Mouse (Mus musculus): Measurements from ENCODE around the gene Anp32e. TPM values are rescaled to one million over a fixed set of nuclear protein-coding genes. Genes with fewer than 3 reads are reported as not detected.
"Not testable (repeated sequence)": the region's sequence is repeated elsewhere in the genome, so short reads cannot be mapped to it uniquely, and the experiment has no call there.

Gene Anp32e
- polyA plus RNA-seq, 1 experiment from 2014 or later, result 405 TPM

GRCm38 (mm10) chr3:95950763-95951551, 21.9 kb downstream of the Anp32e start:
- 3% methylated on average over 49 of the region's 49 CpGs for WGBS
- no peaks in the 10 kb centered on the region for H3K9me3 ChIP-seq

GRCm38 (mm10) chr3:95951566-95951965, 22.5 kb downstream of the Anp32e start:
- not testable (repeated sequence) for H3K9me3 ChIP-seq; H3K36me3 ChIP-seq (replicated peaks); H3K27me3 ChIP-seq
- peak overlapping the region; percentile 66 for H3K9ac ChIP-seq
- peak overlapping the region; percentile 51 for H3K4me3 ChIP-seq (replicated peaks)
- H3K27ac ChIP-seq, result peak overlapping the region; percentile 99
- H3K4me2 ChIP-seq, result peak overlapping the region; percentile 71
- H3K4me1 ChIP-seq, result peaks cover 16% of the 10 kb centered on the region
- peak; percentile 24 for ATAC-seq (ENCODE audit: low FRiP score)
- 75% methylated on average over 12 of the region's 12 CpGs for WGBS

More at GRCm38 (mm10) chr3:95950763-95951551, 21.9 kb downstream of the Anp32e start:
- Histone ChIP-seq H3K9ac (peak overlapping the region; percentile 66), H3K27me3 (no peaks in the 10 kb centered on the region), H3K36me3 (replicated peaks) (peaks cover 15% of the 10 kb centered on the region), H3K4me2 (peak overlapping the region; percentile 71), H3K27ac (peak overlapping the region; percentile 99), H3K4me1 (peaks cover 16% of the 10 kb centered on the region), H3K4me3 (replicated peaks) (peak overlapping the region; percentile 51)
- ATAC-seq (ENCODE audit: low FRiP score), result peak; percentile 95

- H3K4me3 ChIP-seq (replicated peaks), result no peak overlapping the region
These were observed 24.0 kb downstream of the Anp32e start for GRCm38 (mm10) chr3:95953023-95953422.

GRCm38 (mm10) chr3:95953522-95953921, 24.5 kb downstream of the Anp32e start:
- Histone ChIP-seq H3K4me3 (replicated peaks) (no peak overlapping the region), H3K9ac (peak overlapping the region; percentile 17; the same call in 1 of the 2 replicates), H3K27ac (peak overlapping the region; percentile 73), H3K9me3 (no peaks in the 10 kb centered on the region), H3K4me1 (peaks cover 16% of the 10 kb centered on the region), H3K36me3 (replicated peaks) (peaks cover 7% of the 10 kb centered on the region; the same call in 1 of the 2 replicates), H3K4me2 (0 out of 2 replicates have a peak overlapping the region, but pooled peaks have one; percentile 0), H3K27me3 (no peaks in the 10 kb centered on the region)
- ATAC-seq (ENCODE audit: low FRiP score), result no peak
- WGBS, result 60% methylated on average over 3 of the region's 3 CpGs

More at GRCm38 (mm10) chr3:95953023-95953422, 24.0 kb downstream of the Anp32e start:
- H3K27ac ChIP-seq, result peak overlapping the region; percentile 73
- peak overlapping the region; percentile 17; the same call in 1 of the 2 replicates for H3K9ac ChIP-seq
- no peak for ATAC-seq (ENCODE audit: low FRiP score)
- H3K9me3 ChIP-seq, result no peaks in the 10 kb centered on the region
- no peaks in the 10 kb centered on the region for H3K27me3 ChIP-seq
- 0 out of 2 replicates have a peak overlapping the region, but pooled peaks have one; percentile 0 for H3K4me2 ChIP-seq
- peaks cover 8% of the 10 kb centered on the region for H3K36me3 ChIP-seq (replicated peaks)
- peaks cover 16% of the 10 kb centered on the region for H3K4me1 ChIP-seq

- peaks cover 16% of the 10 kb centered on the region for H3K4me1 ChIP-seq
- not testable (repeated sequence) for H3K4me3 ChIP-seq (replicated peaks); H3K36me3 ChIP-seq (replicated peaks); H3K4me2 ChIP-seq; H3K9me3 ChIP-seq; H3K27ac ChIP-seq; ATAC-seq (ENCODE audit: low FRiP score); H3K27me3 ChIP-seq; H3K9ac ChIP-seq
- WGBS, result 89% methylated on average over 12 of the region's 12 CpGs
These were observed 25.7 kb downstream of the Anp32e start for GRCm38 (mm10) chr3:95954648-95955173.

- Histone ChIP-seq H3K4me3 (replicated peaks) (no peak overlapping the region), H3K4me1 (peaks cover 16% of the 10 kb centered on the region), H3K9me3 (no peaks in the 10 kb centered on the region), H3K36me3 (replicated peaks) (no peaks in the 10 kb centered on the region), H3K9ac (no peak overlapping the region), H3K27ac (no peak overlapping the region), H3K27me3 (no peaks in the 10 kb centered on the region), H3K4me2 (no peak overlapping the region)
- WGBS, result 92% methylated on average over 5 of the region's 5 CpGs
- ATAC-seq (ENCODE audit: low FRiP score), result no peak
These were observed 26.3 kb downstream of the Anp32e start for GRCm38 (mm10) chr3:95955318-95955717.

GRCm38 (mm10) chr3:95957359-95958148, 28.5 kb downstream of the Anp32e start:
- H3K4me3 ChIP-seq (replicated peaks), result no peak overlapping the region
- H3K36me3 ChIP-seq (replicated peaks), result no peaks in the 10 kb centered on the region
- no peak overlapping the region for H3K4me2 ChIP-seq
- H3K27me3 ChIP-seq, result no peaks in the 10 kb centered on the region
- peaks cover 10% of the 10 kb centered on the region for H3K4me1 ChIP-seq
- no peak overlapping the region for H3K9ac ChIP-seq
- H3K27ac ChIP-seq, result 0 out of 2 replicates have a peak overlapping the region, but pooled peaks have one; percentile 6
- 69% methylated on average over 8 of the region's 8 CpGs for WGBS
- no peak for ATAC-seq (ENCODE audit: low FRiP score)
- H3K9me3 ChIP-seq, result no peaks in the 10 kb centered on the region

GRCm38 (mm10) chr3:95959082-95959481, 30.0 kb downstream of the Anp32e start:
- Histone ChIP-seq H3K9me3 (no peaks in the 10 kb centered on the region), H3K9ac (no peak overlapping the region)
- 87% methylated on average over 5 of the region's 5 CpGs for WGBS

GRCm38 (mm10) chr3:95959807-95960206, 30.8 kb downstream of the Anp32e start:
- no peak overlapping the region for H3K4me3 ChIP-seq (replicated peaks)
- no peaks in the 10 kb centered on the region for H3K27me3 ChIP-seq
- H3K9ac ChIP-seq, result no peak overlapping the region
- H3K4me2 ChIP-seq, result no peak overlapping the region
- H3K36me3 ChIP-seq (replicated peaks), result no peaks in the 10 kb centered on the region
- H3K27ac ChIP-seq, result no peak overlapping the region
- no peaks in the 10 kb centered on the region for H3K4me1 ChIP-seq
- 98% methylated on average over 1 of the region's 1 CpGs for WGBS
- no peak for ATAC-seq (ENCODE audit: low FRiP score)
- no peaks in the 10 kb centered on the region for H3K9me3 ChIP-seq

More at GRCm38 (mm10) chr3:95959082-95959481, 30.0 kb downstream of the Anp32e start:
- Histone ChIP-seq H3K27ac (no peak overlapping the region), H3K4me3 (replicated peaks) (no peak overlapping the region), H3K4me2 (no peak overlapping the region), H3K4me1 (no peaks in the 10 kb centered on the region), H3K27me3 (no peaks in the 10 kb centered on the region), H3K36me3 (replicated peaks) (no peaks in the 10 kb centered on the region)
- ATAC-seq (ENCODE audit: low FRiP score), result no peak

- H3K27me3 ChIP-seq; H3K4me1 ChIP-seq; ATAC-seq (ENCODE audit: low FRiP score); H3K9ac ChIP-seq; H3K4me2 ChIP-seq; H3K4me3 ChIP-seq (replicated peaks); H3K27ac ChIP-seq; H3K9me3 ChIP-seq; H3K36me3 ChIP-seq (replicated peaks): not testable (repeated sequence)
- 82% methylated on average over 8 of the region's 8 CpGs for WGBS
These were observed 33.1 kb downstream of the Anp32e start for GRCm38 (mm10) chr3:95962182-95962581.

- H3K4me1 ChIP-seq, result peaks cover 6% of the 10 kb centered on the region; the same call in 1 of the 2 replicates
- H3K9ac ChIP-seq, result no peak overlapping the region
- H3K9me3 ChIP-seq, result no peaks in the 10 kb centered on the region
- ATAC-seq (ENCODE audit: low FRiP score), result no peak
- no peak overlapping the region for H3K4me3 ChIP-seq (replicated peaks)
- no peaks in the 10 kb centered on the region for H3K36me3 ChIP-seq (replicated peaks)
- no peak overlapping the region for H3K27ac ChIP-seq
- no peak overlapping the region for H3K4me2 ChIP-seq
- WGBS, result 39% methylated on average over 2 of the region's 2 CpGs
- H3K27me3 ChIP-seq, result 0 out of 2 replicates have a peak, but pooled peaks cover 6% of the 10 kb centered on the region
These were observed 34.2 kb downstream of the Anp32e start for GRCm38 (mm10) chr3:95963230-95963629.

- no peak overlapping the region for H3K4me2 ChIP-seq
- H3K4me1 ChIP-seq, result peaks cover 6% of the 10 kb centered on the region; the same call in 1 of the 2 replicates
- H3K9me3 ChIP-seq, result no peaks in the 10 kb centered on the region
- H3K36me3 ChIP-seq (replicated peaks), result no peaks in the 10 kb centered on the region
- H3K9ac ChIP-seq, result no peak overlapping the region
- H3K27me3 ChIP-seq, result 0 out of 2 replicates have a peak, but pooled peaks cover 6% of the 10 kb centered on the region
- H3K4me3 ChIP-seq (replicated peaks), result no peak overlapping the region
- 45% methylated on average over 4 of the region's 4 CpGs for WGBS
- no peak overlapping the region for H3K27ac ChIP-seq
- ATAC-seq (ENCODE audit: low FRiP score), result no peak
These were observed 34.6 kb downstream of the Anp32e start for GRCm38 (mm10) chr3:95963681-95964080.
